Mouse (Mus musculus) gastrocnemius, postnatal 4 days (tissue): ENCODE results near the gene Tnfaip1. TPM values are rescaled to one million over a fixed set of nuclear protein-coding genes. Genes with fewer than 3 reads are reported as not detected.
"Not testable (repeated sequence)": the region's sequence is repeated elsewhere in the genome, so short reads cannot be mapped to it uniquely, and the experiment has no call there.

Experiments
- DNase-seq, 2 experiments: peaks; one replicate each; pipeline ENCODE4 v3.0.0; 2021 to 2022; ENCODE audit warnings: low spot score in 2 of 2, mixed read lengths in 2 of 2
- total RNA-seq, 2 experiments: library from RNA; stranded (reverse); gene quantifications; 2 replicates each; pipeline ENCODE4 v1.2.3; 2021

Gene Tnfaip1
- total RNA-seq, 2 experiments from 2014 or later = 51.7 to 52.8 TPM

- no peak for DNase-seq
Observed at GRCm38 (mm10) chr11:78544449-78545111, 8.4 kb upstream of the Tnfaip1 start.

- no peak for DNase-seq
Observed at GRCm38 (mm10) chr11:78540358-78540757, 4.2 kb upstream of the Tnfaip1 start.

- no peak for DNase-seq
Observed at GRCm38 (mm10) chr11:78536690-78537084, 555 bp upstream of the Tnfaip1 start.

GRCm38 (mm10) chr11:78535376-78536079 is 604 bp downstream of the Tnfaip1 start:
- DNase-seq = no peak

GRCm38 (mm10) chr11:78534516-78534915 is 1.6 kb downstream of the Tnfaip1 start:
- DNase-seq = no peak

GRCm38 (mm10) chr11:78531515-78531914 is 4.6 kb downstream of the Tnfaip1 start:
- not testable (repeated sequence) for DNase-seq

- peak in 1 of 2 experiments; percentile 31 for DNase-seq
Observed at GRCm38 (mm10) chr11:78531046-78531445, 5.1 kb downstream of the Tnfaip1 start.

- no peak for DNase-seq
Observed at GRCm38 (mm10) chr11:78530001-78530400, 6.1 kb downstream of the Tnfaip1 start.

- no peak for DNase-seq
Observed at GRCm38 (mm10) chr11:78528714-78529113, 7.4 kb downstream of the Tnfaip1 start.

- DNase-seq = no peak
Observed at GRCm38 (mm10) chr11:78524838-78525237, 11.3 kb downstream of the Tnfaip1 start.

- DNase-seq = no peak
Observed at GRCm38 (mm10) chr11:78523241-78523955, 12.7 kb downstream of the Tnfaip1 start.

GRCm38 (mm10) chr11:78522481-78522997 is 13.6 kb downstream of the Tnfaip1 start:
- DNase-seq = no peak

GRCm38 (mm10) chr11:78521880-78522279 is 14.3 kb downstream of the Tnfaip1 start:
- DNase-seq = no peak

GRCm38 (mm10) chr11:78518931-78519330 is 17.2 kb downstream of the Tnfaip1 start:
- no peak for DNase-seq

GRCm38 (mm10) chr11:78515549-78516325 is 20.4 kb downstream of the Tnfaip1 start:
- no peak for DNase-seq

GRCm38 (mm10) chr11:78513106-78513790 is 22.9 kb downstream of the Tnfaip1 start:
- no peak for DNase-seq

- peak; percentile 82 to 90 for DNase-seq
Observed at GRCm38 (mm10) chr11:78512025-78512957, 23.8 kb downstream of the Tnfaip1 start, which contains the start of the genes Tmem199 and Poldip2. TSS of gene Tmem199 (minus strand) at chr11:78512172. TSS of gene Poldip2 (plus strand) at chr11:78512193.

GRCm38 (mm10) chr11:78509148-78509547 is 27.0 kb downstream of the Tnfaip1 start:
- DNase-seq = no peak

GRCm38 (mm10) chr11:78505430-78505829 is 30.7 kb downstream of the Tnfaip1 start:
- DNase-seq = no peak
